Mouse (Mus musculus): ENCODE measurements at regions not wholly inside any gene's neighbourhood (a gene's known extent, or its start where the extent isn't known, plus 50 kb on each side); places are given as distances from the start of the nearest gene placed in this dataset.

DNA sequence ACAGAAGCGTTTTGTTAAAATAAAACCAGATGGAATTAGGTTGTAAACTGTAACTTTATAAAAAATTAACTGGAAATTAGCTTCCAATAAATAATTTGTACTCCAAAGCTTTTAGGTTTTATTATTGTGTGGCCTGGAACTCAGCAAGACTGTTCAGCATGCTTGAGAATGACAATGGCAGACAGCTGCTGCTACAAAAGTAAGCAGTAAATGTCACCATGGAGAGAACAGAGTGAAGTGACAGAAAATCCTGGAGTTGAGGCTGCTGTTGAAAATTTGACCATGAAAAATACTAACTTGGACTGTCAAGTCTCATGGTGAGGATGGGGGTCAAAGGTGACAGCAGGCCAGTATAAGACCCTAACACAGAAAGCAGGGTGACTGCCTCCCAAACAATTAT lies 340.2 kb downstream of the Klf6 start:
- no peak for TF ChIP-seq CTCF (IDR thresholded peaks at IDR 0.05; ENCODE audit: borderline replicate concordance, control insufficient read depth, extremely low read depth, insufficient read depth, low read length, poor library complexity)
- no peak for TF ChIP-seq POLR2A (IDR thresholded peaks at IDR 0.05; ENCODE audit: control insufficient read depth, extremely low read depth, insufficient read depth, low read length, poor library complexity)
